Mouse (Mus musculus) forebrain, embryonic 16.5 days (tissue): ENCODE data around the gene Man1a2. TPM values are rescaled to one million over a fixed set of nuclear protein-coding genes. Genes with fewer than 3 reads are reported as not detected.

Source experiments
- ATAC-seq: fragments of 200-750 bp; cut with Nextera tagmentation; 2 replicates; pipeline ENCODE4 v1.8.0; 2017; ENCODE audit warnings: mild to moderate bottlenecking, moderate library complexity
- H3K27ac ChIP-seq: fragments of 300-500 bp; sonication (generic); 2 replicates; pipeline ENCODE4 v1.5.1; 2014; ENCODE audit warnings: low read length, control low read depth
- H3K27me3 ChIP-seq: fragments of 300-500 bp; sonication (generic); replicated peaks from 2 replicates; pipeline ENCODE4 v1.6.1; 2014; ENCODE audit warnings: low read length; ENCODE audit not compliant: control insufficient read depth, insufficient read depth
- H3K36me3 ChIP-seq: fragments of 300-500 bp; sonication (generic); 2 replicates; pipeline ENCODE4 v1.6.1; 2014; ENCODE audit not compliant: control insufficient read depth, insufficient read depth
- H3K4me1 ChIP-seq: fragments of 300-500 bp; sonication (generic); replicated peaks from 2 replicates; pipeline ENCODE4 v1.6.1; 2014; ENCODE audit warnings: low read length; ENCODE audit not compliant: control insufficient read depth, insufficient read depth
- H3K4me2 ChIP-seq: fragments of 300-500 bp; sonication (generic); 2 replicates; pipeline ENCODE4 v1.6.1; 2014; ENCODE audit warnings: mild to moderate bottlenecking, low read length, control low read depth
- H3K4me3 ChIP-seq: fragments of 300-500 bp; sonication (generic); replicated peaks from 2 replicates; pipeline ENCODE4 v1.5.1; 2014; ENCODE audit warnings: mild to moderate bottlenecking, low read length, control low read depth
- H3K9ac ChIP-seq: fragments of 300-500 bp; sonication (generic); replicated peaks from 2 replicates; pipeline ENCODE4 v1.6.1; 2014; ENCODE audit warnings: low read depth, low read length, control low read depth
- H3K9me3 ChIP-seq: fragments of 300-500 bp; sonication (generic); 2 replicates; pipeline ENCODE4 v1.6.1; 2016; ENCODE audit warnings: low read length; ENCODE audit not compliant: control insufficient read depth
- WGBS: fragments of 180-500 bp; shearing (Covaris S2); extraction: QIAGEN DNeasy Blood & Tissue Kit; methylation state at CpG from one replicate; pipeline ENCODE4 v1.1.7; 2014; 5-methylcytosine and 5-hydroxymethylcytosine counted together
- polyA plus RNA-seq: library from polyadenylated mRNA; unstranded; fragments of >200 nt; fragmentation: Nextera tagmentation; extraction: Ambion mirVana; gene quantifications from 2 replicates; pipeline ENCODE4 v1.2.1, GENCODE M21; 2015

Man1a2 gene
- polyA plus RNA-seq, 1 experiment from 2014 or later: 32.8 TPM

DNA sequence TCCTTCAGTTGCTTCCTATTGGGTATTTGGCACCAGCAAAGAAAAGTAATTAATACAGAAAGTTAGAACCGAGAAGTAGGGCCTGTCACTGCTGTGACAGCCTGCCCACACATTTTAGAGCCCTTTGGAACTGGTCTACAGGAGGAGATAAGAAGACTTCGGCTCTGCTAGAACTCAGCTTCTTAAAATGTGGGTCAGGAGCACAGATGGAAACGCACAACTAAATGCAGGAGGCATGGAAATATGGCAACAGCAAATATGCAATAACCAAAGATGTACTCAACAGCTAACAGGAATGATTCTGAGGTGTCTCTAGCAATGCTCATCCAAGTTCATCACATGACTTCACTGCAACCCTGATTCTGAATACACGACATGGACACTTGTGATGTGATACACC is 10.2 kb downstream of the Man1a2 start:
- Histone ChIP-seq H3K9me3 (no peaks in the 10 kb centered on the region), H3K4me2 (no peak overlapping the region), H3K4me1 (0 out of 2 replicates have a peak, but pooled peaks cover 2% of the 10 kb centered on the region), H3K4me3 (no peak overlapping the region), H3K27me3 (no peaks in the 10 kb centered on the region), H3K9ac (no peak overlapping the region), H3K36me3 (no peaks in the 10 kb centered on the region), H3K27ac (no peak overlapping the region)
- no peak for ATAC-seq
- 76% methylated on average over 4 of the region's 4 CpGs for WGBS

DNA sequence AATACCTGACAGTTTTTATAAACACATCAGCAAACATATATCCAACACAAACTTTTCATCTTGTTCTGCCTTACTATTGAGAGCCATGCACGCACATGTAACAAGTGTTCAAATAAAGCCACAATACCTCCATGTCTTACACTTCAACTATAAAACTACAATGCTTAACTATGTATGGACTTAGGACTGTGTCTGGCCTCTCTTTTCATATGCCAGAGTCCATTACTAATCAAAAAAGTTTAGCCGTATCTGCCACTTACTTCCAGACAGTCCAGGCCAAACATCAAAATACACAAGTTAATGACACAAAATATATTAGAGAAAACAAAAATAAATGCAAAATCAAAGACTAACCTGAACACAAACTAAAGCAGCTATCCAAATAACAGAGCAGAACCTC is 14.9 kb downstream of the Man1a2 start:
- Histone ChIP-seq H3K9ac (no peak overlapping the region), H3K4me1 (no peaks in the 10 kb centered on the region), H3K9me3 (no peaks in the 10 kb centered on the region), H3K27ac (no peak overlapping the region), H3K4me2 (no peak overlapping the region), H3K36me3 (no peaks in the 10 kb centered on the region), H3K27me3 (no peaks in the 10 kb centered on the region), H3K4me3 (no peak overlapping the region)
- WGBS: 86% methylated on average over 2 of the region's 2 CpGs
- ATAC-seq: no peak

GRCm38 (mm10) chr3:100653291-100653690 is 32.0 kb downstream of the Man1a2 start:
- WGBS: 74% methylated on average over 1 of the region's 1 CpGs
- H3K36me3 ChIP-seq: no peaks in the 10 kb centered on the region
- no peaks in the 10 kb centered on the region for H3K9me3 ChIP-seq
- no peak for ATAC-seq
- no peaks in the 10 kb centered on the region for H3K4me1 ChIP-seq
- no peak overlapping the region for H3K4me3 ChIP-seq
- no peak overlapping the region for H3K27ac ChIP-seq
- no peak overlapping the region for H3K9ac ChIP-seq
- no peak overlapping the region for H3K4me2 ChIP-seq
- no peaks in the 10 kb centered on the region for H3K27me3 ChIP-seq

DNA sequence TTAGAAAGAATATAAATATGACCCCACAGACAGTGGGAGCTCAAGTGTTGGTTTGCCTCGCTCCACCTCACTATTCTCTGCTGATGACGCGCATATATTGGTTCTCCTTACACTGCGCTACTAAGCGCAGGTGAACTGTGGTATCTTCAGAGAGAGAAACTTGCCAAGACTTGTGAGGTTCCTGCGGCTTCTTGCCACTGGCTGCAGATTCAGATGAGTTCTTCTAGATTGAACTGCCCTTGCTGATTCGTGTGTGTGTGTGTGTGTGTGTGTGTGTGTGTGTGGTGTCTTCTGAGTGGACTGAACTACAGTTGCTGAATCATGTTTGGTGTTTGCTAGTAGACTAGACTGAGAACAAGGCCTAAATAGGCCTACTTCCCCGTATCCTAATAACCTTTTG is 43.7 kb downstream of the Man1a2 start:
- Histone ChIP-seq H3K36me3 (peaks cover 2% of the 10 kb centered on the region; the same call in 1 of the 2 replicates), H3K27ac (no peak overlapping the region), H3K4me1 (no peaks in the 10 kb centered on the region), H3K4me3 (no peak overlapping the region), H3K9ac (no peak overlapping the region), H3K4me2 (no peak overlapping the region), H3K27me3 (no peaks in the 10 kb centered on the region), H3K9me3 (no peaks in the 10 kb centered on the region)
- 94% methylated on average over 8 of the region's 8 CpGs for WGBS
- ATAC-seq: no peak

GRCm38 (mm10) chr3:100636255-100636654 is 49.0 kb downstream of the Man1a2 start:
- 90% methylated on average over 2 of the region's 2 CpGs for WGBS
- no peak for ATAC-seq
- no peaks in the 10 kb centered on the region for H3K27me3 ChIP-seq

GRCm38 (mm10) chr3:100634821-100635220 is 50.5 kb downstream of the Man1a2 start:
- no peaks in the 10 kb centered on the region for H3K27me3 ChIP-seq
- no peak overlapping the region for H3K4me3 ChIP-seq
- no peaks in the 10 kb centered on the region for H3K36me3 ChIP-seq
- H3K4me1 ChIP-seq: no peaks in the 10 kb centered on the region
- H3K9ac ChIP-seq: no peak overlapping the region
- H3K27ac ChIP-seq: no peak overlapping the region
- H3K4me2 ChIP-seq: no peak overlapping the region
- no peaks in the 10 kb centered on the region for H3K9me3 ChIP-seq
- ATAC-seq: no peak
- 90% methylated on average over 4 of the region's 4 CpGs for WGBS

More at GRCm38 (mm10) chr3:100636255-100636654, 49.0 kb downstream of the Man1a2 start:
- Histone ChIP-seq H3K4me3 (no peak overlapping the region), H3K4me1 (no peaks in the 10 kb centered on the region), H3K27ac (no peak overlapping the region), H3K9ac (no peak overlapping the region), H3K36me3 (no peaks in the 10 kb centered on the region), H3K9me3 (no peaks in the 10 kb centered on the region), H3K4me2 (no peak overlapping the region)

GRCm38 (mm10) chr3:100618511-100618910 is 66.8 kb downstream of the Man1a2 start:
- Histone ChIP-seq H3K27me3 (no peaks in the 10 kb centered on the region), H3K9ac (no peak overlapping the region), H3K27ac (no peak overlapping the region), H3K36me3 (no peaks in the 10 kb centered on the region), H3K4me2 (no peak overlapping the region), H3K4me3 (no peak overlapping the region), H3K4me1 (no peaks in the 10 kb centered on the region), H3K9me3 (no peaks in the 10 kb centered on the region)
- no peak for ATAC-seq
- WGBS: 85% methylated on average over 4 of the region's 4 CpGs

- WGBS: 65% methylated on average over 1 of the region's 1 CpGs
- peak; percentile 65 for ATAC-seq
Observed at GRCm38 (mm10) chr3:100610916-100611315, 74.4 kb downstream of the Man1a2 start.

GRCm38 (mm10) chr3:100604539-100604938 is 80.8 kb downstream of the Man1a2 start:
- ATAC-seq: no peak
- 92% methylated on average over 2 of the region's 2 CpGs for WGBS
- no peak overlapping the region for H3K27ac ChIP-seq

More at GRCm38 (mm10) chr3:100610916-100611315, 74.4 kb downstream of the Man1a2 start:
- H3K9me3 ChIP-seq: no peaks in the 10 kb centered on the region
- H3K9ac ChIP-seq: no peak overlapping the region
- H3K4me2 ChIP-seq: no peak overlapping the region
- no peak overlapping the region for H3K4me3 ChIP-seq
- H3K36me3 ChIP-seq: no peaks in the 10 kb centered on the region
- H3K27ac ChIP-seq: no peak overlapping the region
- H3K27me3 ChIP-seq: no peaks in the 10 kb centered on the region
- H3K4me1 ChIP-seq: no peaks in the 10 kb centered on the region

GRCm38 (mm10) chr3:100599265-100599820 is 86.0 kb downstream of the Man1a2 start:
- no peak overlapping the region for H3K27ac ChIP-seq

More at GRCm38 (mm10) chr3:100604539-100604938, 80.8 kb downstream of the Man1a2 start:
- Histone ChIP-seq H3K27me3 (no peaks in the 10 kb centered on the region), H3K9me3 (no peaks in the 10 kb centered on the region), H3K4me2 (no peak overlapping the region), H3K9ac (no peak overlapping the region), H3K36me3 (no peaks in the 10 kb centered on the region), H3K4me3 (no peak overlapping the region), H3K4me1 (no peaks in the 10 kb centered on the region)

More at GRCm38 (mm10) chr3:100599265-100599820, 86.0 kb downstream of the Man1a2 start:
- Histone ChIP-seq H3K4me2 (no peak overlapping the region), H3K4me3 (no peak overlapping the region), H3K36me3 (no peaks in the 10 kb centered on the region), H3K9ac (no peak overlapping the region), H3K27me3 (no peaks in the 10 kb centered on the region), H3K4me1 (no peaks in the 10 kb centered on the region), H3K9me3 (no peaks in the 10 kb centered on the region)
- 81% methylated on average over 2 of the region's 2 CpGs for WGBS
- ATAC-seq: no peak
